Mouse (Mus musculus) MEL (cell line): ENCODE data around the gene Sorcs2.

ENCODE experiments used
- CTCF ChIP-seq, 3 experiments: IDR thresholded peaks in 2 of 3; conservative IDR thresholded peaks in 1 of 3; 2 replicates each; pipeline ENCODE4 v1.5.1; 2011 to 2012; ENCODE audit warnings: low read length in 3 of 3, low read depth in 2 of 3, mild to moderate bottlenecking in 2 of 3, improper control_type of control experiment in 1 of 3, inconsistent platforms in 1 of 3, mixed read lengths in 1 of 3, moderate library complexity in 1 of 3; ENCODE audit not compliant: control insufficient read depth in 1 of 3, insufficient read depth in 1 of 3, poor library complexity in 1 of 3, severe bottlenecking in 1 of 3
- POLR2A ChIP-seq, 2 experiments: IDR thresholded peaks; 2 replicates each; pipeline ENCODE4 v1.6.1; 2011 to 2012; ENCODE audit warnings: low read length in 2 of 2, mild to moderate bottlenecking in 2 of 2, control low read depth in 1 of 2, improper control_type of control experiment in 1 of 2, low read depth in 1 of 2, moderate library complexity in 1 of 2; ENCODE audit not compliant: control insufficient read depth in 1 of 2, insufficient read depth in 1 of 2, poor library complexity in 1 of 2

DNA sequence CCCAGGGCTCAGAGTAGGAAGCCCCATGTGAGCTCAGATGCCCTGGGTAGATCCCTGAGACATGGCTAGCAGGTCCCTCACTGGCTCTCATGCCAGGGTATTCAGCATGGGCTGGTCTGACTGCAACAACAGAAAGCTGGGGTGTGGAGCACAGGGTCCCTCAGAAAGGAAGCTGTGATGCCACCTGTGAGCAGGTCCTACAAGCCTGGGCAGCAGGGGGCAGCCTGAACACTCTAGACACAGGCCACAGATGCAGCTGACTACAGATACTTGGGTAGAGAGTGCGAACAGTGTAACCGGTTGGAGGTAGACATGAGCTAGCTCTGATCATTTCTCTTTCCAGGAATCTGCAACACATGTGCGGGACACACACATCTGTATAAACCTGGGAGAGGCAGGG lies 206.1 kb downstream of the Sorcs2 start:
- TF ChIP-seq POLR2A (IDR thresholded peaks at IDR 0.05; ENCODE audit: control insufficient read depth in 1 of 2, insufficient read depth in 1 of 2, low read depth in 1 of 2, low read length in 2 of 2, poor library complexity in 1 of 2), result no peak
- TF ChIP-seq CTCF (IDR thresholded peaks at IDR 0.05 in 2 of 3, conservative IDR thresholded peaks at IDR 0.05 in 1 of 3; ENCODE audit: control insufficient read depth in 1 of 3, insufficient read depth in 1 of 3, low read depth in 2 of 3, low read length in 3 of 3, poor library complexity in 1 of 3, severe bottlenecking in 1 of 3), result no peak
